Mouse (Mus musculus) subcutaneous adipose tissue, adult 2 months (tissue): ENCODE data around the gene Tpp2. TPM values are rescaled to one million over a fixed set of nuclear protein-coding genes. Genes with fewer than 3 reads are reported as not detected.

Source experiments
- polyA plus RNA-seq: library from polyadenylated mRNA; depleted of rRNA; stranded (reverse); fragments of >200 nt; gene quantifications from 2 replicates; pipeline ENCODE4 v1.2.3, GENCODE M21; 2012; ENCODE audit warnings: low replicate concordance; rRNA removed

Gene Tpp2
- 8.6 and 11.9 TPM in 2 replicates for polyA plus RNA-seq

GRCm38 (mm10) chr1:43933488-43934415 is at the start of gene Tpp2:
Gene Tpp2, plus strand, starts transcription at chr1:43933647.

GRCm38 (mm10) chr1:44019934-44020333 is 86.5 kb downstream of the Tpp2 start, which contains the start of gene Mettl21c:
Gene Mettl21c, minus strand, starts transcription at chr1:44020034.

Other genes starting within 250 kb of the Tpp2 start
- 1.9 and 3.3 TPM in 2 replicates for gene 1500015O10Rik, start 203.0 kb upstream of the Tpp2 start, polyA plus RNA-seq
- gene Uxs1, start 105.8 kb upstream of the Tpp2 start, polyA plus RNA-seq = 13.6 and 21.4 TPM in 2 replicates
- gene Mettl21c, start 86.4 kb downstream of the Tpp2 start, polyA plus RNA-seq = not detected in 2 replicates
- gene Gm8251, start 128.3 kb downstream of the Tpp2 start, polyA plus RNA-seq = 0.03 TPM in 1 of 2 replicates, not detected in the other
- 3.9 and 6.8 TPM in 2 replicates for gene Tex30, start 168.8 kb downstream of the Tpp2 start, polyA plus RNA-seq
- 8.7 and 35.2 TPM in 2 replicates for gene Kdelc1, start 185.2 kb downstream of the Tpp2 start, polyA plus RNA-seq
- gene Bivm, start 185.3 kb downstream of the Tpp2 start, polyA plus RNA-seq = 5.7 and 7.4 TPM in 2 replicates
- 5.0 and 8.2 TPM in 2 replicates for gene Ercc5, start 214.1 kb downstream of the Tpp2 start, polyA plus RNA-seq